Mouse (Mus musculus): ENCODE data around the gene Cd83. TPM values are rescaled to one million over a fixed set of nuclear protein-coding genes. Genes with fewer than 3 reads are reported as not detected.

Gene Cd83
- total RNA-seq, 2 experiments from 2014 or later = 5.5 to 6.4 TPM

GRCm38 (mm10) chr13:43802361-43803137 is 18.0 kb downstream of the Cd83 start:
- no peak for DNase-seq (ENCODE audit: low spot score in 2 of 2)
- intact Hi-C loops (cut with DNase I) = no loop called here

GRCm38 (mm10) chr13:43804648-43805047 is 20.1 kb downstream of the Cd83 start:
- intact Hi-C loops (cut with DNase I) = no loop called here
- no peak for DNase-seq (ENCODE audit: low spot score in 2 of 2)

- DNase-seq (ENCODE audit: low spot score in 2 of 2) = no peak
- intact Hi-C loops (cut with DNase I) = no loop called here
These were observed 20.7 kb downstream of the Cd83 start for GRCm38 (mm10) chr13:43805159-43805758.

- DNase-seq (ENCODE audit: low spot score in 2 of 2) = no peak
- intact Hi-C loops (cut with DNase I) = no loop called here
These were observed 22.0 kb downstream of the Cd83 start for GRCm38 (mm10) chr13:43806371-43807271.

GRCm38 (mm10) chr13:43807272-43807675 is 22.7 kb downstream of the Cd83 start:
- DNase-seq (ENCODE audit: low spot score in 2 of 2) = no peak
- intact Hi-C loops (cut with DNase I) = no loop called here

GRCm38 (mm10) chr13:43810621-43811020 is 26.0 kb downstream of the Cd83 start:
- intact Hi-C loops (cut with DNase I) = no loop called here
- DNase-seq (ENCODE audit: low spot score in 2 of 2) = no peak

- no peak for DNase-seq (ENCODE audit: low spot score in 2 of 2)
- intact Hi-C loops (cut with DNase I) = no loop called here
These were observed 27.3 kb downstream of the Cd83 start for GRCm38 (mm10) chr13:43811835-43812234.

GRCm38 (mm10) chr13:43813431-43813830 is 28.9 kb downstream of the Cd83 start:
- no peak for DNase-seq (ENCODE audit: low spot score in 2 of 2)
- intact Hi-C loops (cut with DNase I) = no loop called here

- no peak for DNase-seq (ENCODE audit: low spot score in 2 of 2)
- intact Hi-C loops (cut with DNase I) = no loop called here
These were observed 32.9 kb downstream of the Cd83 start for GRCm38 (mm10) chr13:43817461-43817860.

GRCm38 (mm10) chr13:43818307-43819019 is 33.9 kb downstream of the Cd83 start:
- DNase-seq (ENCODE audit: low spot score in 2 of 2) = no peak
- intact Hi-C loops (cut with DNase I) = no loop called here

GRCm38 (mm10) chr13:43819020-43819310 is 34.4 kb downstream of the Cd83 start:
- DNase-seq (ENCODE audit: low spot score in 2 of 2) = no peak
- intact Hi-C loops (cut with DNase I) = no loop called here

GRCm38 (mm10) chr13:43820071-43820470 is 35.5 kb downstream of the Cd83 start:
- intact Hi-C loops (cut with DNase I) = no loop called here
- no peak for DNase-seq (ENCODE audit: low spot score in 2 of 2)

- no peak for DNase-seq (ENCODE audit: low spot score in 2 of 2)
- intact Hi-C loops (cut with DNase I) = no loop called here
These were observed 37.7 kb downstream of the Cd83 start for GRCm38 (mm10) chr13:43822306-43822705.

- no peak for DNase-seq (ENCODE audit: low spot score in 2 of 2)
- intact Hi-C loops (cut with DNase I) = no loop called here
These were observed 44.1 kb downstream of the Cd83 start for GRCm38 (mm10) chr13:43828648-43829047.

GRCm38 (mm10) chr13:43830892-43831673 is 46.5 kb downstream of the Cd83 start:
- DNase-seq (ENCODE audit: low spot score in 2 of 2) = no peak
- intact Hi-C loops (cut with DNase I) = no loop called here

GRCm38 (mm10) chr13:43832731-43833130 is 48.2 kb downstream of the Cd83 start:
- intact Hi-C loops (cut with DNase I) = no loop called here
- no peak for DNase-seq (ENCODE audit: low spot score in 2 of 2)

- intact Hi-C loops (cut with DNase I) = no loop called here
- DNase-seq (ENCODE audit: low spot score in 2 of 2) = no peak
These were observed 51.8 kb downstream of the Cd83 start for GRCm38 (mm10) chr13:43836376-43836775.

GRCm38 (mm10) chr13:43837812-43838211 is 53.2 kb downstream of the Cd83 start:
- intact Hi-C loops (cut with DNase I) = no loop called here
- DNase-seq (ENCODE audit: low spot score in 2 of 2) = no peak

GRCm38 (mm10) chr13:43845151-43845550 is 60.6 kb downstream of the Cd83 start:
- intact Hi-C loops (cut with DNase I) = no loop called here
- DNase-seq (ENCODE audit: low spot score in 2 of 2) = peak; percentile 22 to 73

All from left cerebral cortex, postnatal 14 days (tissue).